Mouse (Mus musculus): ENCODE data around the gene Dbn1. TPM values are rescaled to one million over a fixed set of nuclear protein-coding genes. Genes with fewer than 3 reads are reported as not detected.

Gene Dbn1
- polyA plus RNA-seq, 1 experiment from 2014 or later, result 482 TPM

DNA sequence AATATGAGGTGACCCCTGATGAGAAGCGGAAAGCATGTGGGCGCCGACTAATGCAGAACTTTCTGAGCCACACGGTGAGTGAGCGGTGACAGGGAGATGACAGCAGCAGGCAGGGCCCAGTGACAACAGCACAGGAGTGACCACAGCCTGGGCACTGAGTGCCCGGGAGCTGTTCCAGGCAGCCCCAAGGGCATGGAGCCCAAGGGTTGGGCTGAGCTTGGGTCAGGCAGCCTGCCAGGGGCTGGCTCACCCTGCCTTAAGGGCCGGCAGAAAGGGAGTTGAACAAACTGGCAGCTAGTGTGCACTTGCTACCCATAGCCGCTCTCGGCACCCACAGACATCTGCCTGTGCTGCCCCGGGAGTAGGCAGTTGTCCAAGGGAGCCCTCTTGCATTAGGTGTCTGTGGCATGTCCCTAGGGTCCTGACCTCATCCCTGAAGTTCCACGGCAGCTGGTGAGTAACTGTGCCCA is 37.4 kb downstream of the Dbn1 start:
- 0 out of 2 replicates have a peak, but pooled peaks have one; percentile 22 for ATAC-seq
- no peak overlapping the region for H3K4me2 ChIP-seq (ENCODE audit: low read length)

DNA sequence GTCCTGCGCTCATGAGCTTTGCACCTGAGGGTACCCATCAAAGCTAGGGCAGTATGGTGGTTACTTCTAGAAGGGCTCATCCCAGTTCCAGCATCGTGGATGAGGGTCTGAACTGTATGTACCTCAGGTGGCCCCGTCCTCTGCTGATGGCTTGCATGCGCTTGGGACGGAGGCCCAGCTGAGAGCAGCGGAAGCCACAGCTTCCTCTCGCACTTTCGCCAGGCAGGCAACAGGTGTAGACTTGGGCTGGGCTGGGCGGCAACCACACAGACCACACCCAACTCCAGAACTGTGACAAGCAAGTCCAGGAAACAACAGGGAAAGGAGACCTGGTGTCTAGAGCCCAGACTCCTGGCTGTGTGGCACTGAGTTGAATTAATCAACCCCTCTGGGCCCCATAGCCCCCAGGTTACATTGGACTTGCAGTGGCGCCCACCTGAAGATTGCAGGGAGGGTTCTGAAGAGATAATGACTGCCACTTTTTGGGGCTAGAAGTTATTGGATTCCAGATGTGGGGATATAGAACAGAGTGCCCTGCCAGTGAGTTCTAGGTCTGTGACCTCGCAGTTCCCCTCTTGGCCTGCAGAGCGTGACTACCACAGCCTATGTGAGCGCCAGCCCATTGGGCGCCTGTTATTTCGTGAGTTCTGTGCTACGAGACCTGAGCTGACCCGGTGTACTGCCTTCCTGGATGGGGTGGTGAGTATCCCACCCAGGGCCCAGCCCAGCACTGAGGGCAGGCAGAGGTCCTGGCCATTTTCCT is 38.1 kb downstream of the Dbn1 start:
- H3K9ac ChIP-seq (ENCODE audit: low read depth, low read length), result no peak overlapping the region
- H3K4me3 ChIP-seq (ENCODE audit: low read length), result no peak overlapping the region
- ATAC-seq, result no peak
- no peaks in the 10 kb centered on the region for H3K27me3 ChIP-seq (replicated peaks; ENCODE audit: control insufficient read depth, insufficient read depth, low read length)
- 90% methylated on average over 17 of the region's 17 CpGs for WGBS
- H3K4me2 ChIP-seq (ENCODE audit: low read length), result no peak overlapping the region
- H3K9me3 ChIP-seq (ENCODE audit: control insufficient read depth, low read length), result no peaks in the 10 kb centered on the region
- no peak overlapping the region for H3K27ac ChIP-seq (ENCODE audit: low read depth, low read length)
- peaks cover 29% of the 10 kb centered on the region for H3K36me3 ChIP-seq (ENCODE audit: control insufficient read depth, insufficient read depth, low read length)
- peaks cover 16% of the 10 kb centered on the region for H3K4me1 ChIP-seq (ENCODE audit: control insufficient read depth, insufficient read depth, low read depth, low read length)

More for the DNA sequence above, 37.4 kb downstream of the Dbn1 start:
- Histone ChIP-seq H3K36me3 (ENCODE audit: control insufficient read depth, insufficient read depth, low read length) (peaks cover 29% of the 10 kb centered on the region), H3K9me3 (ENCODE audit: control insufficient read depth, low read length) (no peaks in the 10 kb centered on the region), H3K4me3 (ENCODE audit: low read length) (no peak overlapping the region), H3K4me1 (ENCODE audit: control insufficient read depth, insufficient read depth, low read depth, low read length) (peaks cover 16% of the 10 kb centered on the region), H3K27ac (ENCODE audit: low read depth, low read length) (no peak overlapping the region), H3K9ac (ENCODE audit: low read depth, low read length) (no peak overlapping the region), H3K27me3 (replicated peaks; ENCODE audit: control insufficient read depth, insufficient read depth, low read length) (no peaks in the 10 kb centered on the region)
- WGBS, result 84% methylated on average over 11 of the region's 11 CpGs

DNA sequence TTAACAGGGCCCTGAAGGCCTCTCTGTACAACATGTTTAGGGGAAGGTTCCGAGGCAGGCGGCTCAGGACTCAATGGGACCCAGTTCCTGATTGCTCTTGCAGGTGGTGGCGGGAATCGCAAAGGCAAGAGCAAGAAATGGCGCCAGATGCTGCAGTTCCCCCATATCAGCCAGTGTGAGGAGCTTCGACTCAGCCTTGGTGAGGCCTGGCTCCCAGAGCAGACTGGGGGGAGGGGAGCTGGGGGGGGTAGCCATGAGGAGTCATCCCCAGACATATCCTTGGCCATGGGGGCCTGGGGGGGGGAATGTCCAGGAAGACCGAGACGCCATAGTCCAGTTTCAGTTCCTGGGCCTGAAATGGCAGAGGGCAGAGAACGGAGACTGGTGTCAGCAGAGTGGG is 38.7 kb downstream of the Dbn1 start:
- Histone ChIP-seq H3K27ac (ENCODE audit: low read depth, low read length) (no peak overlapping the region), H3K9me3 (ENCODE audit: control insufficient read depth, low read length) (no peaks in the 10 kb centered on the region), H3K9ac (ENCODE audit: low read depth, low read length) (no peak overlapping the region), H3K27me3 (replicated peaks; ENCODE audit: control insufficient read depth, insufficient read depth, low read length) (no peaks in the 10 kb centered on the region), H3K36me3 (ENCODE audit: control insufficient read depth, insufficient read depth, low read length) (peaks cover 26% of the 10 kb centered on the region), H3K4me2 (ENCODE audit: low read length) (no peak overlapping the region), H3K4me1 (ENCODE audit: control insufficient read depth, insufficient read depth, low read depth, low read length) (peaks cover 16% of the 10 kb centered on the region), H3K4me3 (ENCODE audit: low read length) (no peak overlapping the region)
- 91% methylated on average over 9 of the region's 9 CpGs for WGBS
- ATAC-seq, result no peak

DNA sequence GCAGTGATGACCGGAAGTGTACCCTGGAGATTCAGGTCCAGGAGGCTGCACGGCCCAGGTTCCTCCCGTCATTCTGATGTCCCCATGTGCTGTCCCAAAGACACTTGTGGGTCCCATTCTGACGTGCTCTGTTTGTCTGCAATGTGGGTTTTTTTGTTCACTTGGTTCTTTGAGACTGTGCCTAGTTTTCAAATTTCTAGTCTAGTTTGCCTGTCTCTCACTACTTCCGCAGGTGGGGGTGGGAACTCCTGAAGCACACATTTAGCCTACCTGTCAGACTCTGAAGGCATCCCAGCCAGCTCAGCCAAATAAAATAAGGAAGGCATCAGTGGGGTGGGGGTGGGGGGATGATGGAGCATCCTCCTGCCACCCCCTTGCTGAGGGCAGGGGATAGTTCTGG is 39.8 kb downstream of the Dbn1 start:
- Histone ChIP-seq H3K36me3 (ENCODE audit: control insufficient read depth, insufficient read depth, low read length) (peaks cover 20% of the 10 kb centered on the region), H3K4me2 (ENCODE audit: low read length) (no peak overlapping the region), H3K9me3 (ENCODE audit: control insufficient read depth, low read length) (no peaks in the 10 kb centered on the region), H3K27ac (ENCODE audit: low read depth, low read length) (no peak overlapping the region), H3K9ac (ENCODE audit: low read depth, low read length) (no peak overlapping the region), H3K4me1 (ENCODE audit: control insufficient read depth, insufficient read depth, low read depth, low read length) (peaks cover 16% of the 10 kb centered on the region), H3K27me3 (replicated peaks; ENCODE audit: control insufficient read depth, insufficient read depth, low read length) (no peaks in the 10 kb centered on the region), H3K4me3 (ENCODE audit: low read length) (no peak overlapping the region)
- ATAC-seq, result no peak
- 90% methylated on average over 5 of the region's 5 CpGs for WGBS

DNA sequence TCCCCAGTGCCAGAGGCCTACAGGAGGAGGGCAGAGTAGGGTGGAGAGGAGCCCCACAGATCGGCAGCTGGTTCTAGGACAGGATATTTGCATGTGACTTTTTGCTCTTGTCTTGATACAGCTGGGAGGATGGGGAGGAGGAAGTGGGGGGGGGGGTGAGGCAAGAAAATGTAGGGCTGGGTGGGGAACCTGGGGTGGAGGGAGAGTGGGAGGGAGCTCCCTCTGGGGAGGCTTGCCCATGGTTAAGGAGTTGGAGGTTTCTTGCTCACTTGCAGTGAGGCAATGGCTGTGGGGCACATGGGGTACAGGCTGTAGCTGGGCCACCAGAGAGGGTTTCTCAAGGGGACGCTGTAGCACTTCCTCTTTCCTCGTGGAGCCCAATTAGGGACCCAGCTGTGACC is 40.4 kb downstream of the Dbn1 start:
- WGBS, result 63% methylated on average over 3 of the region's 3 CpGs
- Histone ChIP-seq H3K4me2 (ENCODE audit: low read length) (no peak overlapping the region), H3K4me3 (ENCODE audit: low read length) (no peak overlapping the region), H3K4me1 (ENCODE audit: control insufficient read depth, insufficient read depth, low read depth, low read length) (peaks cover 16% of the 10 kb centered on the region), H3K9me3 (ENCODE audit: control insufficient read depth, low read length) (no peaks in the 10 kb centered on the region), H3K36me3 (ENCODE audit: control insufficient read depth, insufficient read depth, low read length) (peaks cover 14% of the 10 kb centered on the region), H3K27ac (ENCODE audit: low read depth, low read length) (no peak overlapping the region), H3K27me3 (replicated peaks; ENCODE audit: control insufficient read depth, insufficient read depth, low read length) (no peaks in the 10 kb centered on the region), H3K9ac (ENCODE audit: low read depth, low read length) (no peak overlapping the region)
- ATAC-seq, result no peak

DNA sequence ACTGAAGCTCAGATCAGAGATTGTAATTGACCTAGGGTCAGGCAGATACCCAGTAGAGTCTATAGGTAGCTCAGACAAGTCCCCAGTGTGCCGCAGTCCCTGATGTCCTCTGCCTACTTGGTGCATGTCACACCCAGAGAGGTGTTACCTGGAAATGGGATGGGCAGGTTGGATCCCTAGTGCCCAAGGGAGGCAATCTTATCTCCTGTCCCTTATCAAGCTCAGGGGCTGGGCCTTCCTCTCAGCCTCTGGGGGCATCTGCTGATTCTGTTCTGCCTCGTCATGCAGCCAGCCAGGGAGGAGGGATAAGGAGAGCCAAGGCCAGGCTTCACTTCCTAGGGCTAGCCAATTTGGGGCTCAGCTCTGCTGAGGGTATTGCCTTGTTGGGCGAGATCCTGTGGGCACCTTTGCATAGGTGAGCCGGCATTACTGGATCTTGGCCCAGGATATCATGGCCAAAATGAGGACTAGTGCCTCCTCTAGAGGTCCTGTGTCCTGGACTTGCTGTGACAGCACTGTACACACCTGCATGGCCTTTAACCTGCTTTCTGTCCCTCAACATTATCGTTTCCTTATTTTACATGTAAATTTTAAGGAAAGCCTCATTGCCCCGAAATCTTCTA is 41.3 kb downstream of the Dbn1 start:
- WGBS, result 73% methylated on average over 6 of the region's 6 CpGs
- no peaks in the 10 kb centered on the region for H3K9me3 ChIP-seq (ENCODE audit: control insufficient read depth, low read length)
- H3K4me1 ChIP-seq (ENCODE audit: control insufficient read depth, insufficient read depth, low read depth, low read length), result peaks cover 16% of the 10 kb centered on the region
- no peak overlapping the region for H3K27ac ChIP-seq (ENCODE audit: low read depth, low read length)
- no peaks in the 10 kb centered on the region for H3K27me3 ChIP-seq (replicated peaks; ENCODE audit: control insufficient read depth, insufficient read depth, low read length)
- peaks cover 9% of the 10 kb centered on the region; the same call in 1 of the 2 replicates for H3K36me3 ChIP-seq (ENCODE audit: control insufficient read depth, insufficient read depth, low read length)
- peak overlapping the region; percentile 90; the same call in 1 of the 2 replicates for H3K9ac ChIP-seq (ENCODE audit: low read depth, low read length)
- peak overlapping the region; percentile 85 for H3K4me2 ChIP-seq (ENCODE audit: low read length)
- no peak for ATAC-seq
- H3K4me3 ChIP-seq (ENCODE audit: low read length), result no peak overlapping the region; the same call in 1 of the 2 replicates

DNA sequence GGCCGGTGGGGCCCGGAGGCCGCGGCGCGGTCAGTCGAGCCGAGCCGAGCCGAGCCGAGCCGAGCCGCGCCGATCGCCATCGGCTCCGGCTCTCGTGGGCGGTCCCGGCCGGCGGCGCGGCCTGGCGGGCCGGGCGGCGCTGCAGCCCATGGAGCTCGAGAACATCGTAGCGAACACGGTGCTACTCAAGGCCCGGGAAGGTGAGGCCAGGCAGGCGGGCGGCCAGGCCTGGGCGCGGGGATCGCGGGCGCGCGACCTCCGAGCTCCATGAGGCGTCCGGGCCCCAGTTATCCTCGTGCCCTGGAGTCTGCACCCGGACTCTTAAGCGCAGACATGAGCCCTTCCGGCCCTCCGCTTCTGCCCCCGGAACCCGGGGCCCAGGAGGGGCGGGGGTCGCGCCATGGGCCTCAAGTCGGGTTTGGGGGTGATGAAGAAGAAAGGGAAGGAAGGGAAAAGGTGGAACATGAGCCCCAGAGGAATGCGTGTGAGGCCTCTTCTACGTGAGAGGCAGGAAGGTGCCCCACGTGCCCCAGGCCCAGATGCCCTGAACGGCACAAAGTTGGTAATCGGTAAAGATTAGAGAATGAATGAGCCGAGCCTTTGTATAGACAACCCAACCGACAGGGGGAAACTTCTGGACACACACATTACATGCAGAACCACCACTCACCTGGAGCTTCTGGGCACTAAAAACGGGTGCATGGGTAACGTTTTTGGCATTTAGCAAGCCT is 42.4 kb downstream of the Dbn1 start:
- WGBS, result under 1% methylated on average over 57 of the region's 66 CpGs
- H3K4me1 ChIP-seq (ENCODE audit: control insufficient read depth, insufficient read depth, low read depth, low read length), result peaks cover 16% of the 10 kb centered on the region
- H3K27ac ChIP-seq (ENCODE audit: low read depth, low read length), result peak overlapping the region; percentile 85
- ATAC-seq, result no peak
- peak overlapping the region; percentile 90 for H3K9ac ChIP-seq (ENCODE audit: low read depth, low read length)
- H3K27me3 ChIP-seq (replicated peaks; ENCODE audit: control insufficient read depth, insufficient read depth, low read length), result no peaks in the 10 kb centered on the region
- H3K36me3 ChIP-seq (ENCODE audit: control insufficient read depth, insufficient read depth, low read length), result peaks cover 1% of the 10 kb centered on the region; the same call in 1 of the 2 replicates
- peak overlapping the region; percentile 74 for H3K4me3 ChIP-seq (ENCODE audit: low read length)
- H3K4me2 ChIP-seq (ENCODE audit: low read length), result peak overlapping the region; percentile 85
- H3K9me3 ChIP-seq (ENCODE audit: control insufficient read depth, low read length), result no peaks in the 10 kb centered on the region

DNA sequence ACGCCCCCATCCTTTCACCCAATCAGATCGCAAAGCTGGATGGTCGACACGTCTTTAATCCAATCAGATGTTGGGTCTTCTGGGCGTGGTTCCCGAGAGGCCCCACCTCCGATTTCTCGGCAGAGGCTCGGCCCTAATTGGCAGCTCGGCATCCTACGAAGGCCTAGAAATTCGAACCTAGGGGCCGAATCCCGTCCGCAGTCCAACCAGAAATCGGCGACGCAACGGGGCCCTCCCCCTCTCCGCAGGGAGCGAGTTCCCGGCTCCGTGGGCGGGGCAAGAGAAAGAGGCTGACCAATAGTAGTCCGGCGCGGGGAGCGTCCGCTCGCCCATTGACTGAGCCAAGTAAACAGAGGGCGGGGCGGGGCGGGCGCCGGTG is 43.0 kb downstream of the Dbn1 start, which contains the start of gene Grk6:
Gene Grk6, plus strand, starts transcription at position 136 of the 379 bp plus-strand sequence.
- no peaks in the 10 kb centered on the region for H3K36me3 ChIP-seq (ENCODE audit: control insufficient read depth, insufficient read depth, low read length)
- ATAC-seq, result peak; percentile 97
- peak within 1 kb of the TSS; percentile 74 for H3K4me3 ChIP-seq (ENCODE audit: low read length)
- under 1% methylated on average over 31 of the region's 35 CpGs for WGBS
- H3K9ac ChIP-seq (ENCODE audit: low read depth, low read length), result peak within 1 kb of the TSS; percentile 90
- H3K4me2 ChIP-seq (ENCODE audit: low read length), result peak within 1 kb of the TSS; percentile 85
- peaks cover 16% of the 10 kb centered on the region for H3K4me1 ChIP-seq (ENCODE audit: control insufficient read depth, insufficient read depth, low read depth, low read length)
- H3K9me3 ChIP-seq (ENCODE audit: control insufficient read depth, low read length), result no peaks in the 10 kb centered on the region
- no peaks in the 10 kb centered on the region for H3K27me3 ChIP-seq (replicated peaks; ENCODE audit: control insufficient read depth, insufficient read depth, low read length)
- H3K27ac ChIP-seq (ENCODE audit: low read depth, low read length), result peak within 1 kb of the TSS; percentile 85

All from hindbrain, embryonic 16.5 days (tissue).